Mouse (Mus musculus): ENCODE measurements around the gene Rab29.

GRCm38 (mm10) chr1:131846255-131846654 is 20.8 kb upstream of the Rab29 start:
- TF ChIP-seq ZNF384 (IDR thresholded peaks at IDR 0.05; ENCODE audit: low read depth, low read length) (no peak), HCFC1 (IDR thresholded peaks at IDR 0.05; ENCODE audit: borderline replicate concordance, insufficient read depth, low read length) (no peak), MAFK (IDR thresholded peaks at IDR 0.05; ENCODE audit: insufficient read depth, low read depth, low read length) (no peak)

Measured in ES-E14 (cell line).